Mouse (Mus musculus) layer of hippocampus, adult 8-10 months (tissue): Measurements from ENCODE around the gene 4931414P19Rik. TPM values are rescaled to one million over a fixed set of nuclear protein-coding genes. Genes with fewer than 3 reads are reported as not detected.
A peak's percentile ranks its signal among the peaks of the same experiment; 100 is the strongest.

Source experiments
- DNase-seq, 2 experiments: peaks; one replicate each; pipeline ENCODE4 v3.0.0; 2022; ENCODE audit warnings: low spot score in 2 of 2
- total RNA-seq, 4 experiments: library from RNA; stranded (reverse); gene quantifications; 2 replicates each; pipeline ENCODE4 v1.2.4; 2022

The 4931414P19Rik gene
- total RNA-seq = 1 to 10 TPM; 4.4 to 7.8 (median 6.1) TPM

DNA sequence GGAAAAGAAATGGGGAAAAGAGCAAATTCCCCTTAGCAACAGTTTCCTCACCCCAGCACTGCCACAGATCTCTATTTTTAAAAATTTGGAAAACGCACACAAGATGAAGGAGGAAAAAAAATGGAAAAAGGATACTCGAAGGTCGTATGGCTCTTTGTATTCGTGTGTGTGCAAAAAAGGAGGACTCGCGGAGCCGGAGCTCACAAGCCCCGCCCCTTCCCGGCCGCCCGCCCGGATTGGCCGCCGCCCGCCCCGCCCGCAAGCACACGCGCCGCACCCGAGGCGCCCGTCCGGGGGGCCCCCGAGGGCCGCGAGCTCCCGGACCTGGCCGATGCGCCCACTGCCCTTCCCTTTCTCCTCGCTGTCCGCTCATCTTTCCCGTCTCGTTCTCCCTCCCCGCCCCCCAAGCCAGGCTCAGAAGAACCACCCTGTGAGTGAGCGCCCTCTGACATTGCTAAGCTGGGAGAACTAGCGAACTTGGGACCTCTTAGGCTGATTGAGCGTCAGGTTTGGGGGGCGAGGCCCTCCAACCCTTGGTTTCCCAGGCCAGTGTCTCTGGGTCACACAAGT lies at the start of gene 4931414P19Rik:
4931414P19Rik (minus strand) TSS at position 242 of the 570 bp plus-strand sequence.
- DNase-seq = peak in 1 of 2 experiments; percentile 47

DNA sequence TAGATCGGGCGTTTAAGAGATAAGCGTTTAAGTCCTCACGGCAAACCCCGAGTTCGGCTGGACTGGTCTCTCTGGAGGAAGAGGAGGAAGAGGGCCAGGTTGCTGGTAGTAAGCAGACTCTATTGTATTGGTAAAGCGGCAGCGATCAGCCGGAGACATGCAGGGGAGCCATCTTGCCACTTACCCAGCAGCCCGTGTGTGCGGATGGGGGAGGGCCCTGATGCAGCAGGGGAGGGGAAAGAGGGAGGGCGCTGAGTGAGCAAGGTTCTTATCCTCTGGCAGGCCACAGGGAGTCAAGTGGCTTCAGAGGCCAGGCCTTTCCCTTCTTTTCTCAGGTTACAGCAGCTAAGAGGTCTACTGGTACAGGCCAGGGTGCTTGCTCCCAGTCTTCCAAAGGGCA lies 47.7 kb upstream of the 4931414P19Rik start:
- DNase-seq = peak; percentile 77 to 81

DNA sequence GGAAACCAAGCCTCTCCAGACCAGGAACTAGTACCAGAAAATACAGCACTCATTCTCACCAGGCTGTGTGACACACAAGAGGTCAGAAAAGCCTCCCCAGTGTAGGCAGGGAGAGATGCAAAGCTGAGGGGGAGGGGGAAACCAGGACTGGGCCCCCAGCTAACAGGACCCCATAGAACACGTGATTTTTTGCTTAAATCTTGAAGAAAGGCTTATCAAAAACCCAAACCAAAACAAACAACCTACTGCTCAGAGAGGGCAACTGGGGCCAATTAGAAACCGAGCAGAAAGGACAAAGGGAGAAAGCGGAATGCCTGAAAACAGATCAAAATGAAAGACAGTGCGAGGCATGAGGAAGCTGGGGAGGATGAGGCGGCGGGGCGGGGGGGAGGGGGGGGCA lies 47.0 kb upstream of the 4931414P19Rik start:
- no peak for DNase-seq

DNA sequence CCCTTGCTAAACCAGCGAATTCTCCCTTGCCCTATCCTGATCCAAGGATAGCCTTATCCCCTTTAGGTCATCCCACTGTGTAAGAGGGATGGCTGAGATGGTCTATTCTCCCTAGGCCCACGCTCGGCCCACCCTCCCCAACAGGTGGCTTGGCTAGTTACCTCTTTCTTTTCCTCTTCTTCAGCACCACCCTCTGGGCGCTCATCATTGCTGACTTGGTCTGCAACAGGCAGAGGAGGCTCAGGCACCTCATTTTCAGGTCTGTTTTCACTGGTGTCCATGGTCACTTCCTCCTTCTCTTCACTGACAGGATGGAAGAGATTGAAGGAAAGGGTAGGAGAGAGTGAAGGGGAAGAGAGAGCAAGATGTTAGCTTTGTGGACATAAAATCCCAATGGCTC lies 45.8 kb upstream of the 4931414P19Rik start:
- no peak for DNase-seq

DNA sequence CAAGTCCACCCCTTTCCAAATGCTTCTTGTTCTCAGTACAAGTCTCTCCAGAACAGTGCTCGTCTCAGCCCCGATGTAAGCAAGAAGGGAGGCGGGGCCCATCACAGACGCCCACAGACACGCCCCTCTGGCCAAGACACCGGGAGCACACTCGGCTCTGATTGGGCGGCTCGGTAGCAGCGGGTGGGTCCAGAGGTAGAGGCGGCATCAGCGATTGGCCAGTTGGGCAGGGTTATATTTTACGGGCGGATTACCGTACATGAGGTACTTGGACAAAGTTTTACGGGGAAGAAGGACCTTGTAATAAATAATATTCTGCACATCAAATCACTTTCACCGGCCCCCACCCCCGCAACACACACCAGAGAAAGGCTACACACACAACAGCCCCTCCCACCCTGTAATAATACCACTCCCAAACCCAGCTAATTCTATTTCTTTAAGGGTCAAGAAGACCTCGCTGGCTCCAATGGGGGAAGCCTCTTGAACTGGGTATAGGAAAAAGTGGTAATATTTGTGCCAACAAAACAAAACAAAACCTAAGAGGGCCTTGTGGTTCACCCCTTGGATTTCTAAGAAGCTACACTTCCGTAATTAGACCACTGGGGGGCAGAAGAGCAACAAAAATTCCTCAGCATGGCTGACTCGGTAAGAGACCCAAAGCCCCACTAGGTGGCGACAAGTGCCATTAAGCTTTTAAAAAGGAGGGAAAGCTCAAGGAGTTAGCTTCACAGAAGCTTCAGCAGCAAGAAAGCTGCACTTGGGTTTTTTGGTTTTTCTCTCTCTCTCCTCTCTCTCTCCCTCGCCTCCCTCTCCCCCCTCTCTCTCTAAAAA lies 45.0 kb upstream of the 4931414P19Rik start:
- peak; percentile 70 to 80 for DNase-seq

DNA sequence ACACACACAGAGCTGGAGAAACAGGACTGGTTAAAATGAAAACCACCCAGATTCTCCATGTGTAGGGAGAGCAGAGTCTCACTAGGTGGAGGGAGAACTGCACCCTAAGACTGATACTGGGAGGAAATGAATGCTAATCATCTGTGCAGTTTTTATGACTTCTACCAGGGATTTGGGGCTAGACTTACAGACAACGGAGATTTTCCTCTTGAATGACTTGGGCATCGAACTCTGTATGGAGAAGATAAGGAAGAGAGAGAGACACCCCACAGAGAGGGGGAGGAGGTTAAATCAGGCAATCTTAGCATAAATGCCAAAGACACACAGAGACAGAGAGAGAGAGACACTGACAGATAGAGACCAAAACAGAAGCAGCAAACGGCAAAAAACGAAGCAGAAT lies 42.1 kb upstream of the 4931414P19Rik start:
- DNase-seq = no peak

DNA sequence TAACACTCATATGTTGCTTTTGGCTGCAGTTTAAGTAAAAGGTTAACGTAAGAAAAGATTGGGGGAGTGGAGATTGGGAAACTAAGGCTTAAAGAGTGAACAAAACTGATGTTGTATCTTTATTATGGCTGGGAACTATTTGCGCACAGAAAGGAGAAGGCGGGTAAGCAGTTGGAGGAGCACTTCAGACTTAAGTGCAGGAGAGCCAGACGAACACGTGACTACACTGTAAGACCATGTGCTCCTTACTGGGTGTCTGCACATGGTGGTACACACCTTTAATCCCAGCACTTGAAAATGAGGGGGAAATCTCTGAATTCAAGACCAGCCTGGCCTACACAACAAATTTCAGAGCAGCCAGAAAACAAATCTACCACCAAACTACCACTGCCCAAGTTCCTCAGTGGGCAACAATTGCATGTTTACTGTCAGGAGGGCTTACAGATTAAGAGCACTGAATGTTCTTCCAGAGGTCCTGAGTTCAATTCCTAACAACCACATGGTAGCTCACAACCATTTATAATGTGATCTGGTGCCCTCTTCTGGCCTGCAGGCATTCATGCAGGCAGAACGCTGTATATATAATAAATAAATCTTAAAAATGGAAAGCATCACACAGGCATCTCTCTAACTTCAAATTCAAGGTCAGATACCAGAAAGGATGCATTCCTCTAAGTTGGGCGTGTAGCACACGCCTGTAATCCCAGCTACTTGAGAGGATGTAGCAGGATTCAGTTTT lies 41.3 kb upstream of the 4931414P19Rik start:
- no peak for DNase-seq

DNA sequence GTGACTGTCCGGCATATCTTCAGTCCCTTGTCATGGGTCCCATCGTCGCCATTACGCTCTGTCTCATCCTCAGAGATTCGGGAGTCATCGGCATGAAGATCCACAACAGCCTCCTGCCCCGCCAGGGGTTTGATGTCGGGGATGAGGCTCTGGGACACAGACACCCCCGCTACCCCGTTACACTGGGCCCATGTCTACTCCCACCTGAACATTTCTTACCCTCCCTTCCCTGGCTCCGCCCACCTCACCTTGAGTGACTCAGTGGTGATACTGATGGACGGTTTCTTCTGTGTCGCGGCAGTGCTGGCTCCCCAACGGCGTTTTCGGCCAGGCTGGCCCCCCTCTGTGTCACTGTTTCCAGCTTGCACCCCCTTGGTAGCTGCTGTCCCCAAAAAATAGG lies 40.7 kb upstream of the 4931414P19Rik start:
- no peak for DNase-seq

DNA sequence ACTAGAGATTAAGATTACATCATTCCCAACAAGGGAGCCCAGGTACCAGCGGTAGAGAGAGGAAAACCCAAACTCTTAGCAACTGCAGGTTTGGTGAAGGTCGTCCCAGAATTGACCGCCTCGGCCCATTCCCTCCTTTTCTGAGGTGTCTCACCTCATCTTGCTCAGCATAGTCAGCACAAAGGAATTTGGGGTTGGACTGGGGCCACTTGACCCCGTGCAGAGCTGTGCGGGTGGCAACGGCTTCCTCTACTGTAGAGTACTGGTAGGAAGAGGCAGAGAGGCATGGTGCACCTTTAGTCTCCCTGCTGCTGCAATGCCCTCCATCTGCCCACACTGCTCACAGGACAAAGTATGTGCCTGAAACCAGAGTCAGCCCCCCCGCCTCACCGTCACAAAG lies 38.5 kb upstream of the 4931414P19Rik start:
- no peak for DNase-seq

DNA sequence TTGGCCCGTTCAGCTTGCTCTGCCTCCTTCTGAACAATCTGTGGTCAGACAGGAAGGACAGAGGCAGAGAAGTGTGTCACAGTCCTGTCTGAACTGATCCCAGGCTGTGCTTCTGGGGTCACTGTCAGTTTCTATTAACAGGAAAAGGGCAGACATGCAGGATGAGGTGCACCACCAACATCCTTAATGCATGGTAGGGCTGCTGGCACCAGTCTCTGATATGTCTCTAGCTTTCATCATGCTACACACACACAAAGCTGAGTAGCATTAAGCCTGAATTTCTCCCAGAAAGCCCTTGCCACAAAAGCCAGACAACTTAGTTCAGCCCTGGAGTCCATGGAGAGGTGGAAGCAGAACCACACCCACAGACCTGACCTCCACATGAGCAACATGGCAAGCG lies 37.2 kb upstream of the 4931414P19Rik start:
- DNase-seq = no peak

DNA sequence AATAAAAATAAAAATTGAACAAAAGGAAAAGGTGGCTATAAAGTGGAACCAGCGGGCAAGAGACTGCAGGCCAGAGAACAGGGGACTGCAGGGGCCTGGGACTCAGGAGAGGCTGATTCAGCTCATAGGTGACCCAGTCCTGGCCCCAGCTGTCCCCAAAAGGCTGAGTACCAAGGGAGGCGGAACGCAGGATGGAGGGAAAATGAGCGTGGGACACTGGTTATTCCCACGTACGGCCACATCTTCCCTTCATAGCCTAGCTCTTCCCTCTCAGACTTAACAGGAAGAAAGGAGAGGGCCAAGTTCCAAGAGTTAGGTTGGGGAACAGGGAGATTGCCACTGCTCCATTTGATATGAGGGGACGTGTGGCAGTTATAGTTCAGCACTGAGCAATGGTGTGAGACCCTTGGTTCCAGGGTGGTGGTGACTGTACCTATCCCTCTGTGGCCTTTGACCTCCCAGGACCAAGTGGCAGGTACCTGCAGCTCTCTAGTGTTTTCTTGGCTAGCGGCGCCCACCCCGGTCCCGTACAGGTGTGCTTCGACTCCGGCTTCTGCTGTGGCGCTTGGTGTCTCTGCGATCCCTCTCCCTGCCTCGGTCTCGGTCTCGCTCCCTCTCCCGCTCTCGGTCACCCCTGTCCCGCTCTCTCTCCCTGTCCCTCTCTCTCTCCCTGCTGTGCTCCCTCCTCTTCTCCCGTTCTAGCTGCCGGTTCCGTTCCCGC lies 36.6 kb upstream of the 4931414P19Rik start:
- no peak for DNase-seq

DNA sequence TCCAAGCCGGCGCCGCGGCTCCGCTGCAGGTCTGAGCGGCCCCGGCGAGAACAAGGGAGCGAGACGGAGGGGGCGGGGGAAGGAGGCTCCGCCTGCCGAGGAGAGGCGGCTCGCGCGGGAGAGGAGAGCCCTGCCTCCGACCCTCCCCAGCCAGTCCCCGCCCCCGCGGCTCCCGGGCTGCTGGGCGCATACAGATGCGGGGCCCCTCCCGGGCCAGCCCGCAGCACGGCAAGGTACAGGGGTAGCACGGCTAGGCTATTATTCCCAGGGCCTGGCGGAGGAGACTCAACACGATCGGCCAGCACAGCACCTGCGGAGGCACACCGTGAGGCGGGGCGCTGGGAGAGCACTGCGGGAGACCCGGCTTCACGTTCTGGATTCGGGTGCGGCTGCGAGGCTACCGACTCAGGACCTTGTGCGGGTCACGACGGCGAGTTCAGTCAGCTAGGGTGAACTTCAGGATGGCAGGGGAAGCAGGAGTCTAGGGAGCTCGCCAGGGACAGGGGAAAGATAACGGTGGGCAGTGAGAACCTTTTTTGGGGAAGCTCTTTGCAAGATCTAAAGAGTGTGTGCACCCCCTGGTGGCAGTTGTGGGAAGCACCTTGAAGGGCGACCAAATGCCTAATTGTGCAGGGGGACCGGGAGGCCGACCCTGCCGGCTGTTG lies 35.6 kb upstream of the 4931414P19Rik start, which contains the start of gene Cdh24:
Cdh24 (minus strand) TSS at position 60 of the 665 bp plus-strand sequence.
- peak; percentile 74 to 88 for DNase-seq

DNA sequence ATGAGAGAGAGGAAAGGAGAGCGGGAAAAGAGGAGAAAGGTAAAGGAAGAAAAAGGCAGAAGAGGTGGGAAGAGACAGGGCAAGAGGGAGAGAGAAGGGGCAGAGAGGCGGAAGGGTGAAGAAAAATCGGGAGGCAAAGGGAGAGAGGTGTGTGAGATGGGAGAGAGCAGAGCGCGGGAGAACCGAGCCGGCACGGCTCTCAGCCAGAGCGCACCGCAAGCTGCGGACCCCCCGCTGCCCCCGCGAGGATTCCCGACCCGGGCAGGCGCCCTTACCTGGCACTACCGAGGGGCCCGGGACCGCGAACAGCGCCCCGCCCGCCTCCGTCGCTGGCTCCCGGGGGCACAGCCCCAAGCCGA lies 35.1 kb upstream of the 4931414P19Rik start, which contains the start of gene Gm17606:
Gm17606 (plus strand) TSS at position 7 of the 359 bp plus-strand sequence.
- DNase-seq = no peak

DNA sequence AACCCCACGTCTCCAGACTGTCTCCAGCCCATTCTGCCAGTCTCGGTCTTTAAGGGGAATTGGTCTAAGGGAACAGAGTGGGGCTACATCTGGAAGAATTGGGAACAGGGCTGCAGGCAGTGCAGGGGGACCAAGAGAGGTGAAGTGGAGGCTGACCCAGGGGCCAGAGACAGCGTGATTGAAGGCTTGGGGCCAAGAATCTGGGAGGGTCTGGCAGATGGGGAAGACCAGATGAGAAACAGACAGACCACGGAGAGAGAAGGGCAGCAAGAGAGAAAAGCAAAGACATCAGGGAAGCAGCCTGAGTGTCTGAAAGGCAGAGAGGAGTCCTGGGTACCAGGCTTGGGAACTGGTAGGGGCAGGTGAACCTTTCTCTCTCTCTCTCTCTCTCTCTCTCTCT lies 34.3 kb upstream of the 4931414P19Rik start:
- DNase-seq = no peak

DNA sequence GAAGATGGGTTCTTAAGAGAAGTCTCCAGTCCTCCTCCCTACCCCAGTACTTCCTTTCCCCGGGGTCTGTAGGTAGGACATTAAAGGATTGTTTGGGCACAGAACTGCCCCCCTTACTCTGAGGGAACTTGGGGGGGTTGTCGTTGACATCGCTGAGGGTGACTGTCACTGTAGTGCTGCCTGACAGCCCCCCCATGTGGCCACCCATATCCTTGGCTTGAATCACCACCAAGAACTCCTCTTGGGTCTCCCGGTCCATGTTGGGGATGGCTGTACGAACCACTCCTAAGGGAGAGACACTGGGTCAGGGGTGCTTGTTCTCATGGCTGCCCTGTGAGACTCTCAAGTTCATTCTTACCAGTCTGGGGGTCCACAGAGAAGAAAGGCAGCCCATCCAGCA lies 32.4 kb upstream of the 4931414P19Rik start:
- DNase-seq = no peak

DNA sequence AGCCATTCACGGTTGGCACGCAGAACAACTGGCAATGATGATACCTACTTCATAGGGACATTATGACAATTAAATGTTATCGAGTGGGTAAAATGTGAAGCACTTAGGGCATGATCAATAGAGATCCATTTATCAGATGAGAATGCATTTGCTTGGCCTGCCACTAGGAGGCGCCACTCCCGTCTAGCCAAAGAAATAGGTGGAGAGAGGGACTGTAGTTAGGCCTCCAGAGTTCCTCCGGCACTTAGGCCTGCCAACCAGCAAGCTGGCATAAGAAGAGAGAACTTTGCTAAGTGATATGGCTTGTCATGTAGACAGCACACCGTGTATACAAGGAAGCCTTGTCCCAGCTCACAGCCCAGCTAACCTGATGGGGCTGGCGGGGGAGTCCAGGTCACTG lies 31.2 kb upstream of the 4931414P19Rik start:
- peak in 1 of 2 experiments; percentile 54 for DNase-seq

DNA sequence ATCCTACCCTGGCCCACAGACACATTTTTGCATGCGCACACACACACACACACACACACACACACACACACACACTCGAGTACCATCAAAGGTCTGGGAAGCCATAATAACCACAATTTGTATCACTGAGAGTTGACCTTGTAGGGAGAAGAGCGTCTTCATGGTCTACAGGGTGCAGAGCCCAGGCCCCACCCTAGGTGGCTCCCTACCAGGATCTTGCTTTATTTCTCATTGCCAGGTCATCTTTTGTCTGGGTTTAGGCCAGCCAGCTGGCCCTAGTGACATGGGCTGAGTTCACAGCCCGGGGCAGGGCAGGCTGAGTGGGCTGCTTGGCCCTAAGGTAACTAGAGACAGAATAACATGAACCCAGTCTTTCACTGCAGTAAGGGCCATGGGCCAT lies 28.4 kb upstream of the 4931414P19Rik start:
- no peak for DNase-seq

DNA sequence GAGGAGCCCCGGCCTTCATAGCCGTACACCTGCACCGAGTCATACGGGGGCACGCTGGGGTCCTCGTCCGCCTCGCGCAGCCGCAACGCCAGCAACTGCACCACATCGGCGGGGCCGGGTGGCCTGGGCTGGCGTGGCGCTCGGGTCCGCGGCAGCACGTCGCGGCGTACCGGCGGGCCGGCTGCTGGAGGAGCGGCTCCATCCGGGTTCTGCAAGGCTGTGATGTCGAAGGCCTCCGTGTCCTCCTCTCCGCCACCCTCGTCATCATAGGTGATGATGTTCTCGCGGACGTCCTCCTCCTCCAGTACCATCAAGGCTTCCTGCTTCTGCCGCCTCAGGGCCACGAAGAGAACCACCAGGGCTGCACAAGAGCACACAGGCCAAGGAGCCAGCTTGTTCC lies 26.5 kb upstream of the 4931414P19Rik start:
- DNase-seq = no peak

DNA sequence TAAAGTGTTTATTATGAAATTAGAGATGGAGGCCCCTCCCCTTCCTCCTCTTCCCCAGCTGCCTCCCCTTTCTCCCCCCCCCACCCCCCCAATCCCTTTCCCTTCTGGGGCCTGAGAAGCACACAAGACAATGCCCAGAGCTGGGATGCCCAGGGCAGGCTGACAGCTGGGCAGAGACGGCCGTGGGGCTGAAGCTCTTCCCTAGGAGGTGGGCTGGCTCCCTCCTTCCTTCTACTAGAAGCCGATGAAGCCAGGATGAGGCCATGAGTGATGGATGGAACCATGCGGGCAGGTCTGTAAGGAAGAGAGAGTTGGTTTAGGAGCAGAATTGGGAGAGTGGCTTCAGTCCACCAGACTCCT lies 25.4 kb upstream of the 4931414P19Rik start:
- DNase-seq = no peak

DNA sequence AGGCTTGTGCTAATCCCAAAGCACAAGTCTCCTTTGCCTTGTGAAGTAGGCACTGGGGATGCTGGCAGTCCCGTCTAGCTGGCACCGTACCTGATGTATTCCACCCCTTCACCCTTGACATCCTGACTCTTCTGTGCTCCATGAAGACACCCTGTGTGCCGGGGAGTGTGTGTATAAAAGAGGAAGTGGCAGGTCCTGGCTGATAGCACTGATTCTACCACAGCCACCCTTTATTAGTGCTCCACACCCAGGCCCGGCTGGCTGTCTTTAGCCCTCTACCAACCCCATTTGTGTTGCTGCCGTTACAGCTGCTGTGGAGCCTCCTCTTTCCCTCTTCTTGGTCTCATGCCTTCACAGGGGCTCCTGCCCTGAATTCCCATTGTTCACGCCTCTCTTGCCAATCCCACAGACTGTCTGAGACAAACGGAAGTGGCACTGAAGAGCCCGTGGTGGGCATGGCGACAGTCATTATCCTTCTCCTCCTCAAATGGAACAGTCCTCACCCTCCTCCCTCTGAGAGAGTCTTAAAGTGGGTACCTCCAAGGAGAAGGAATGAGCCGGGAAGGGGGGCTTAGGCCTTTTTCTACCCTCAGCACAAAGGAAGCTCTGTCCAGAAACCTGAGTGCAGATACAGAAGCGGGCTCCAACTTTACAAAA lies 24.9 kb upstream of the 4931414P19Rik start:
- DNase-seq = no peak

DNA sequence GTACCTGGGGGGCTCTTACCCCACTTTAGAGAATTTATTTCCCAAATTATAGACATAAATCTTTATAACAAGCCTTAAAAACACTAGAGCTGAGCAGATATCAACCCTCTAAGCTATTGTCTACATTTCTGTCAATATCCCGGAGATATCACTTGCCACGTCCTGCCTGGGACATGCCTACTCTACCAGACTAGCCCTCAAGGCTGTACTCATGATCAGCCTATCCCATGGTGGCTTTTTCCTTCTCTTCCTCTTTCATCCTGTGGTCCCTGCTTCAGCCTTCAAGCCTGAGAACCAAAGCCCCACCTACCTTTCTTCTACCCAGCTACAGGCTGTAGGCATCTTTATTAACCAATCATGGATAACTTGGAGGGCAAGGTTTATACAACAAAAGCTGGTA lies 24.0 kb upstream of the 4931414P19Rik start:
- no peak for DNase-seq
